Mouse (Mus musculus): ENCODE measurements around the gene Trpm8. TPM values are rescaled to one million over a fixed set of nuclear protein-coding genes. Genes with fewer than 3 reads are reported as not detected.

Trpm8 gene
- polyA plus RNA-seq, 1 experiment: 0.02 TPM

GRCm38 (mm10) chr1:88261706-88262105 is 15.8 kb upstream of the Trpm8 start:
- Histone ChIP-seq H3K4me3 (ENCODE audit: insufficient read depth, low read length) (no peak overlapping the region), H3K4me1 (ENCODE audit: control insufficient read depth, insufficient read depth, low read length) (no peaks in the 10 kb centered on the region), H3K27ac (ENCODE audit: insufficient read depth, low read length) (no peak overlapping the region)
- TF ChIP-seq POLR2A (IDR thresholded peaks at IDR 0.05; ENCODE audit: extremely low read depth, insufficient read depth, low read length) (no peak), CTCF (IDR thresholded peaks at IDR 0.05; ENCODE audit: extremely low read depth, insufficient read depth, low read length) (no peak)

- Histone ChIP-seq H3K4me3 (ENCODE audit: insufficient read depth, low read length) (no peak overlapping the region), H3K27ac (ENCODE audit: insufficient read depth, low read length) (no peak overlapping the region), H3K4me1 (ENCODE audit: control insufficient read depth, insufficient read depth, low read length) (no peaks in the 10 kb centered on the region)
- TF ChIP-seq CTCF (IDR thresholded peaks at IDR 0.05; ENCODE audit: extremely low read depth, insufficient read depth, low read length): no peak
- no peak for TF ChIP-seq POLR2A (IDR thresholded peaks at IDR 0.05; ENCODE audit: extremely low read depth, insufficient read depth, low read length)
Measured at GRCm38 (mm10) chr1:88262255-88262654, 15.2 kb upstream of the Trpm8 start.

- no peaks in the 10 kb centered on the region for H3K4me1 ChIP-seq (ENCODE audit: control insufficient read depth, insufficient read depth, low read length)
- H3K27ac ChIP-seq (ENCODE audit: insufficient read depth, low read length): no peak overlapping the region
- TF ChIP-seq POLR2A (IDR thresholded peaks at IDR 0.05; ENCODE audit: extremely low read depth, insufficient read depth, low read length): no peak
- no peak for TF ChIP-seq CTCF (IDR thresholded peaks at IDR 0.05; ENCODE audit: extremely low read depth, insufficient read depth, low read length)
- no peak overlapping the region for H3K4me3 ChIP-seq (ENCODE audit: insufficient read depth, low read length)
Measured at GRCm38 (mm10) chr1:88262961-88263360, 14.5 kb upstream of the Trpm8 start.

- no peak overlapping the region for H3K4me3 ChIP-seq (ENCODE audit: insufficient read depth, low read length)
- H3K4me1 ChIP-seq (ENCODE audit: control insufficient read depth, insufficient read depth, low read length): no peaks in the 10 kb centered on the region
- no peak overlapping the region for H3K27ac ChIP-seq (ENCODE audit: insufficient read depth, low read length)
- TF ChIP-seq CTCF (IDR thresholded peaks at IDR 0.05; ENCODE audit: extremely low read depth, insufficient read depth, low read length) (no peak), POLR2A (IDR thresholded peaks at IDR 0.05; ENCODE audit: extremely low read depth, insufficient read depth, low read length) (no peak)
Measured at GRCm38 (mm10) chr1:88263778-88264177, 13.7 kb upstream of the Trpm8 start.

- no peak for TF ChIP-seq POLR2A (IDR thresholded peaks at IDR 0.05; ENCODE audit: extremely low read depth, insufficient read depth, low read length)
- TF ChIP-seq CTCF (IDR thresholded peaks at IDR 0.05; ENCODE audit: extremely low read depth, insufficient read depth, low read length): no peak
- Histone ChIP-seq H3K4me1 (ENCODE audit: control insufficient read depth, insufficient read depth, low read length) (no peaks in the 10 kb centered on the region), H3K27ac (ENCODE audit: insufficient read depth, low read length) (no peak overlapping the region), H3K4me3 (ENCODE audit: insufficient read depth, low read length) (no peak overlapping the region)
Measured at GRCm38 (mm10) chr1:88264237-88264868, 13.1 kb upstream of the Trpm8 start.

- Histone ChIP-seq H3K4me1 (ENCODE audit: control insufficient read depth, insufficient read depth, low read length) (no peaks in the 10 kb centered on the region), H3K4me3 (ENCODE audit: insufficient read depth, low read length) (no peak overlapping the region), H3K27ac (ENCODE audit: insufficient read depth, low read length) (no peak overlapping the region)
- no peak for TF ChIP-seq POLR2A (IDR thresholded peaks at IDR 0.05; ENCODE audit: extremely low read depth, insufficient read depth, low read length)
- TF ChIP-seq CTCF (IDR thresholded peaks at IDR 0.05; ENCODE audit: extremely low read depth, insufficient read depth, low read length): no peak
Measured at GRCm38 (mm10) chr1:88264869-88265240, 12.6 kb upstream of the Trpm8 start.

GRCm38 (mm10) chr1:88266123-88266522 is 11.3 kb upstream of the Trpm8 start:
- Histone ChIP-seq H3K4me3 (ENCODE audit: insufficient read depth, low read length) (no peak overlapping the region), H3K4me1 (ENCODE audit: control insufficient read depth, insufficient read depth, low read length) (no peaks in the 10 kb centered on the region), H3K27ac (ENCODE audit: insufficient read depth, low read length) (no peak overlapping the region)
- TF ChIP-seq CTCF (IDR thresholded peaks at IDR 0.05; ENCODE audit: extremely low read depth, insufficient read depth, low read length) (no peak), POLR2A (IDR thresholded peaks at IDR 0.05; ENCODE audit: extremely low read depth, insufficient read depth, low read length) (no peak)

- TF ChIP-seq CTCF (IDR thresholded peaks at IDR 0.05; ENCODE audit: extremely low read depth, insufficient read depth, low read length): no peak
- TF ChIP-seq POLR2A (IDR thresholded peaks at IDR 0.05; ENCODE audit: extremely low read depth, insufficient read depth, low read length): no peak
- Histone ChIP-seq H3K4me3 (ENCODE audit: insufficient read depth, low read length) (no peak overlapping the region), H3K4me1 (ENCODE audit: control insufficient read depth, insufficient read depth, low read length) (no peaks in the 10 kb centered on the region), H3K27ac (ENCODE audit: insufficient read depth, low read length) (no peak overlapping the region)
Measured at GRCm38 (mm10) chr1:88267489-88267888, 10.0 kb upstream of the Trpm8 start.

GRCm38 (mm10) chr1:88268070-88268469 is 9.4 kb upstream of the Trpm8 start:
- Histone ChIP-seq H3K4me3 (ENCODE audit: insufficient read depth, low read length) (no peak overlapping the region), H3K4me1 (ENCODE audit: control insufficient read depth, insufficient read depth, low read length) (no peaks in the 10 kb centered on the region), H3K27ac (ENCODE audit: insufficient read depth, low read length) (no peak overlapping the region)
- no peak for TF ChIP-seq CTCF (IDR thresholded peaks at IDR 0.05; ENCODE audit: extremely low read depth, insufficient read depth, low read length)
- TF ChIP-seq POLR2A (IDR thresholded peaks at IDR 0.05; ENCODE audit: extremely low read depth, insufficient read depth, low read length): no peak

- Histone ChIP-seq H3K27ac (ENCODE audit: insufficient read depth, low read length) (no peak overlapping the region), H3K4me1 (ENCODE audit: control insufficient read depth, insufficient read depth, low read length) (no peaks in the 10 kb centered on the region)
- TF ChIP-seq POLR2A (IDR thresholded peaks at IDR 0.05; ENCODE audit: extremely low read depth, insufficient read depth, low read length): no peak
Measured at GRCm38 (mm10) chr1:88269539-88270309, 7.7 kb upstream of the Trpm8 start.

More at GRCm38 (mm10) chr1:88269539-88270309, 7.7 kb upstream of the Trpm8 start:
- no peak overlapping the region for H3K4me3 ChIP-seq (ENCODE audit: insufficient read depth, low read length)
